Mouse (Mus musculus) hindbrain, embryonic 10.5 days (tissue): Measurements from ENCODE around the gene Mrgpra2b. TPM values are rescaled to one million over a fixed set of nuclear protein-coding genes. Genes with fewer than 3 reads are reported as not detected.

Experiments
- polyA plus RNA-seq: library from polyadenylated mRNA; unstranded; fragments of >200 nt; fragmentation: Nextera tagmentation; extraction: Ambion mirVana; gene quantifications from 2 replicates; pipeline ENCODE4 v1.2.1, GENCODE M21; 2016

The Mrgpra2b gene
- polyA plus RNA-seq, 1 experiment from 2014 or later = not detected

Other genes starting within 250 kb of the Mrgpra2b start
- gene Mrgpra1, start 174.6 kb downstream of the Mrgpra2b start, polyA plus RNA-seq = not detected in 2 replicates
- not detected in 2 replicates for gene Mrgpra2a, start 76.7 kb downstream of the Mrgpra2b start, polyA plus RNA-seq
- gene Mrgpra3, start 72.5 kb upstream of the Mrgpra2b start, polyA plus RNA-seq = not detected in 2 replicates